Mouse (Mus musculus): ENCODE results near the gene Mgst2.

DNA sequence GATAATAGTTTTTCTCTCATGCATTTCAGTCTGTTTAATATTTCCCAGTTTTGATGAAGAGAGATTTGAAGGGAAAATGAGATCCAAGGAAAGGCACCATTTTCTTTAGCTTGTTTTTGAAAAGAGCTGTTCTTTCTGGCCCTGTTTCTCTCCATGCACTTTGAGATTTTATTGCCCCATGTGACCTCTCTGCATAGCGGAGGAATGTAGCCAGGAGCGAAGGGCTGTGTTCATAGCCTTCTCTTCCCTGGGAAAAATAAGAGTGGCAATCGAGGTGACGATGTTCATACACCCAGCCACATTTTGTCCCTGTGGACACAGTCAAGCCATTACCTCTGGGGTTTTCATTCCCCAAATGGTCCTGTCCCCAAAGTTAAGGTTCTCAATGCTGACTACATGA is 40.0 kb downstream of the Mgst2 start:
- TF ChIP-seq EP300 (IDR thresholded peaks at IDR 0.05; ENCODE audit: insufficient read depth, low read depth, low read length) (no peak), CTCF (IDR thresholded peaks at IDR 0.05) (no peak), POLR2A (IDR thresholded peaks at IDR 0.05; ENCODE audit: insufficient read depth, low read depth, low read length) (no peak)
